Mouse (Mus musculus) spleen, postnatal 14 days (tissue): ENCODE data around the gene Wdcp.
"Not testable (repeated sequence)": the region's sequence is repeated elsewhere in the genome, so short reads cannot be mapped to it uniquely, and the experiment has no call there.

Experiments used
- DNase-seq, 2 experiments: peaks; one replicate each; pipeline ENCODE4 v3.0.0; 2021 to 2022; ENCODE audit warnings: low spot score in 2 of 2

The Wdcp gene

DNA sequence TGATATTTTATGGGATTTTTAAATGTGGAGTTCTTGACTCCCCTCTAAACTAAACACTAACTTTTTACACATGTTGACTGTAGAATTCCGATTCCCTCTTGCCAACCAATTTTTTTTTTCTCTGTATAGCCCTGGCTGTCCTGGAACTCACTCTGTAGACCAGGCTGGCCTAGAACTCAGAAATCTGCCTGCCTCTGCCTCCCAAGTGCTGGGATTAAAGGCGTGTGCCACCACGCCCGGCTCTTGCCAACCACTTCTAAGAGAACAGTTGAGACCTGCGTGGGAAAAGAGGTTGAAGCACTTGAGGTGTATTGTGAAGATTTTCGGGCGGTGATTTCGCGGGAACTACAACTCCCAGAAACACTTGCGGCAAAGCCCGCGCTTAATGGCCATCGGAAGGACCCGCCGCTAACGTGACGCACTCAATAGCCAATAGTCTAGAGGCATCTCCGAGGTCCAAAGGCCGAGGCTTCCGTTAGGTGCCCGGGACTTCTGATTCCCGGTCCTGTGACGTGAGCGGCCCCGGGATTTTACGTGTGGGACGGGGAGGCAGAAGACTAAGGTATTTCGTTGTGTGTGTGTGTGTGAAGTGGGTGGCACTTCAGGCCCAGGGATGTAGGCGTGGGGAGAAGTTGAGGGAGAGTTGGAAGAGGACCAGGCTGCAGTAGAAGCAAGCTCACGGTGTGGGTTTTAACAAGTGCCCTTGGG is at the start of gene Wdcp:
Gene Wdcp, plus strand, starts transcription at position 414 of the 708 bp plus-strand sequence.
- peak; percentile 69 to 78 for DNase-seq

DNA sequence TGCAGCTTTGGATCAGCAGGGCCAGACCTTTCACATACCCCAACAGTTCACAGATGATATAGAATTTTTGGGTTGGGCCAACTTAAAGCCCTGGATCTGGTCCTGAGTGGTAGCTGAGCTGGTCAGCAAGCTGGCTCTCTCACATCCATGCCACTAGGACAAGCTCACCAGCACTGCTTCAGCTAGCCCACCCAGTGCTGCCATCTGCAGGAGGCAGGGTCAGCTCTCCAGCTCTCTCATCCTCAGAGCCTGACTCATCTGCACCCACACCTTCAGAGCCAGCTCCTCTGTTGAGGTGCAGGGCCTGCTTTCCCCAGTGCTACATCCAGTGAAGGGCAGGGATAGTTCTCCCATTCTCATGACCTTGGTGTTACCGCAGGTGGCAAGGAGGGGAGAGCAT is 49.4 kb upstream of the Wdcp start:
- no peak for DNase-seq

DNA sequence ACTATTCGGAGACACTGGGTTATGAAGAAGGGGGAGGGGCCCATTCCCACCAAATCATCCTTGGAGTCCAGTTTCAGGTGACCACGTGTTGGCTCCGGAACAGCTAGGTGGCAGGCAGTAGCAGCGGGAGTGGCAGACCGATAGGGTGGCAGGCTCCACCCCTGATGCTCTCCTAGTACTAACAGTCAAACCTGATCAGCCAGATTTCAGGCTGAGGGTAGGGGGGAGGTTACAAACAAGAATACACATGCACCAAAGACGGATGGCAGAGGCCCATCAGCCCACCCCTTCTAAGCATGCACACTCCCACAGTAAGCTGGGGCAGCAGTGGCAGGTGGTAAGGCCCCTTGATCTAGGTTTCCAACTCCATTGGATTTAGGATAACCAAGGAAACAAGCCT is 45.6 kb upstream of the Wdcp start:
- DNase-seq: not testable (repeated sequence)

DNA sequence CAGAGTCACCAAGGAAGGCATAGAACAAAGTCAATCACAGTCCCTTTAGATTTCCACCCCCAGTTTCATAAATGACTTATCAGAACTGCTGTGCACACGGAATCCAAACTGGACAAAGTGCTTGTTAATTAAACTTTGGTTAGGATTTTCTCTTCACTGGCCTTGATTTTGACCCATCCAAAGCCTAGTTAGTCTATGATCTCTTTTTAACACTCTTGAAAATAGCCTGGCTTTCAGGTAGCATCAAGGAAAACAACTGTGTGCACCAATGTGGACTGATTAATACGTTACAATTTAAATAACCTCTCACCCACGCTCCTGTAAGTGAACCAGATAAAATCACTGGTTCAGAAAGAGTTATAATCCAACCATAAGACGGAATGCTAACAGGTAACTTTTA is 32.1 kb upstream of the Wdcp start:
- DNase-seq: no peak

DNA sequence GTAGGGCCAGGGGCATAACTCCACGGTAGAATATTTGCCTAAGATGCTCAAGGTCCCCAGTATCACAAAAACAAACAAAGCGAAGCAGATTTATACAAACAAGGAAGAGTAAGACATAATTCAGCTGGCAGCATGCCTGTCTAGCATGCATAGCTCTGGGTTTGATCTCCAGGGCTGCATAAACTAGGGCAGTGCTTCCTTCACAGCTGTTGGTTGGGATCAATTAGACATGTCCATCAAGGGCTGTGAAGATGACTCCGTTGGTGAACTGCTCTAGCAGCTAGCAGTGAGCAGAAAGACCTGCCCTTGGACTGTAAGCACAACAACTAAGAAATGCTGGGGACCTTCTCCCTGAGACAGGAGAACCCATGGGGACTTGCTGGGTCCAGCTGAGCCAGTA is 31.4 kb upstream of the Wdcp start:
- no peak for DNase-seq

DNA sequence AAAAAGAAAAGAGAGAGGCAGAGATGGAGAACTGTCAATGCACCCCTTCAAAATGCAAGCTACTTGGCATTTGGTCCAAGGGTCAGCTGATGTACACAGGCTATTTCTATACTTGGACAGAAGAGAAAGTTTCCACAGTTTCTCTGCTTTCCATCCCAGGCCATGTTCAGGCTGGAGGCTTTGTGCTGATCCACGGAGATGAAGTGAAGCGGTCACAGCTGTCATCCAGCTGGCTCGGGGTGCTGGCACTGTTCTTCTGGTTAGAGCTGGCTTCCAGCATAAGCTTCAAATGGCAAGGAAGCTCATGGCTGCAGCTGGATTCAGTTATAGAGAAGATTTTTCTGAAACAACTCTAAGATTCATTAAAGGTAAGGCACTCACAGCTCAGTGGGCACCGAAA is 29.5 kb upstream of the Wdcp start:
- DNase-seq: no peak

DNA sequence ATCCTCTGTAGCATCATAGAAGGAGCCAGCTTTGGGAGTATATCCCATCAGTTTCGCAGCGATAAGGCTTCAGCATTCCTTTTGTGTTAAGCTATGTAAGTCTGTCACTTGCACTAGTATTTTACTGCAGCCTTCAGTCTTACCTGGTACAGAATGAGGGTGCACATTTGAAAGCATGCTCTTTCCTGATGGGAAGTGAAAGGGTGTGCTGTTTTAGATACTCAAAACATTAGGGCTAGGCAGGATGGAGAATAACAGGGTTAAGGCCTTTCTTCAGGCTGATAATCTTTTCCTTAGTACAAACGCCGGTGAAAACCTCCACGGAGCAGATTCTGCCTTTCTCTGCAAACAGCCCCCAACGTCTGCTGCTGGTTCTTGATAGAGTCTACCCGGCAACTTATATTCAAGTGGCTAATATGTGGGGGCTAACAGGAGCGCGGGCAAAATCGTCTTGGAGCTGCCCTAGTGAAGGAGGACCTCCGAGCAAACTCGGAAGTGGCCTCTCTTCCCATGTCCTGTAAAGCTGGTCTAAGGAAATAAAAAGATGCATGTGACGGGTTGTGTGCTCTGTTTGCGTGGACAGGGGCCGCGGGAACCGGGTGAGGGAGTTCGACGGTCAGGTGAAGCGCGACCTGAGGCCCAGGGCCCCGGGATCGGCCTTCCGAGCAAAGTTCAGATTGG is 26.3 kb upstream of the Wdcp start:
- DNase-seq: no peak

DNA sequence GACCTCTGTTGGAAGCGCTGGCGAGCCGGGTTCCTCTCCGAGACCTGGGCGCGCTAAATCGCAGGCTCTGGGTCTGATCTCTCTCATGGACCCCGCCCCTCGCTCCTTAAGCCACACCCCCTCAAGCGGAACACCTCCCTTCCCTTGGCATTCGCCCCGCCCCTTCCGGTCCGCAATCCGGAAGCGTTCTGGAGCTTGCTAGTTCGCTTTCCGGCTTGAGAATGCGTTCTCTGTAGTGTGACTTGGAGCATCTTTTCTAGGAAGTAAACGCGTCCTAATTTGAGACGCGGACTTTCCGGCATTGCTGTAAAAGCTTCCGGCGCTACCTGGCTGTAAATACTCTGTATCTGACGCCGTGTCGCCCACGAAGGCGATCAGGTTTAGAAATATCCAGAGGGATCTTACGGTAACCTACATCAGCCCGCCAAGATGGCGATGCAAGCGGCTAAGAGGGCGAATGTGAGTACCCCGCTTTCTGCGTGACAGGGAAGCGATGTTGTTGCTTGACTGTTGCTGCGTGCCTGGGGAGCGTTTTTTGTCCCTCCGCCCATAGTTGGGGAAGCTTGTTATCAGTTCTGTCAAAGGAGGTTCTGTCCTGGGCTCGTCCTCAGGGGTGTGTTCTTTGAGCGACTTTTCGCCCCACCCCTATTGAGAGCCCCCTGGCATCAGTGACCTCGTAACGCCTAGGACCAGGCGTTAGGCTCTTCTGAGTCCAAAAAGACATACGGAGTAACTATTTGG is 25.6 kb upstream of the Wdcp start, which contains the start of gene Sf3b6:
Gene Sf3b6, plus strand, starts transcription at position 184 of the 741 bp plus-strand sequence.
- DNase-seq: peak; percentile 97

DNA sequence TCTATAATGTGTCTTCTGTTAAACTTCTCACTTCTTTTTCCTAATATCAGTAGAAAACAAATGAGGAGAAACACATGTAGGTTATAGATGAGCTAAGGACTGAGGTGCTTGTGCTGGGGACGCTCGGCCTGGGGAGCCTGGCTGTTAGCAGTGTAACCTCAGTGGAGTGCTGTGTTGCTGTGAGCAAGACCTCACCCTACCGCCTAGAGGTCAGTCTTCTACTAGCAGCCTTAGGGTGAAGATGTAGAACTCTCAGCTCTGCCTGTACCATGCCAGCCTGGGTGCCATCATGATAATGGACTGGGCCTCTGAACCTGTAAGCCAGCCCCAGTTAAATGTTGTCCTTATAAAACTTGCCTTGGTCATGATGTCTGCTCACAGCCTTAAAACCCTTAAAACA is 15.8 kb upstream of the Wdcp start:
- DNase-seq: no peak

DNA sequence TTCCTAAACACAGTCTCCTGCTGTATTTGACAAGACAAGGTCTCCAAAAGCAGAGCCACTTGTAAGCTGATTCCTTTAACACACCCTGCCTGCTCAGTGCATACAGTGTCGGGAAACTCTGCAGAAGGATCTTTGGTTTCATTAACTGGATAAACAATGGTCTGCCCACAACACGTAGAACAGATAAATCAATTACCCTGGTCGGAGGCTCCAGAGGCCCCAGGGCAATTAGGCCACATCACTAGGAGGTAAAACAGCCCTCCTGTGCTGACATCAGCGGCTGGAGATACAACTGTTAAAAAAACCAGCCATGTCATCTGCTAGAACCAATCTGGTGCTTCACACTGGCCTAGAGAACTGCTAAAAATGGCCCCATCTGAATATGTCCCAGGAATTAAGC is 6.1 kb upstream of the Wdcp start:
- DNase-seq: no peak

DNA sequence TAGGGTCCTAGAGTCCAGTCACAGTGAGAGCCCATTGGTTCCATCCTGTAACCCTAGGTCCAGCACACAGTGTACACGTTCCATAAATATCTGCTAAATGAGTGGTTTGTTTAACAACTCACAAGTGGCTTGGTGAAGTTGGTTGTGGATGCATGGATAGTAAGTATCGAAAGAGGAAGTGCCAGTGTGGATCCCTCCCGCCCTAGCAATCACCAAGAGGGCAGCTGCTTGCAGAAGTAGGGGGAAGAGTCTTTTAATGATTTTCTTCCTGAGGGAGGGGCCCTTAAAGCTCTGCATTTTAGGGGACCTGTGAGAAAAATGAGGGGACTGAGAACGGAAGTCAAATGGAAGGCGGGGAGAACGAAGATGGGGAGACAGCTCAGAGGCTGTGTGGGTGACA is 3.1 kb upstream of the Wdcp start:
- DNase-seq: no peak

DNA sequence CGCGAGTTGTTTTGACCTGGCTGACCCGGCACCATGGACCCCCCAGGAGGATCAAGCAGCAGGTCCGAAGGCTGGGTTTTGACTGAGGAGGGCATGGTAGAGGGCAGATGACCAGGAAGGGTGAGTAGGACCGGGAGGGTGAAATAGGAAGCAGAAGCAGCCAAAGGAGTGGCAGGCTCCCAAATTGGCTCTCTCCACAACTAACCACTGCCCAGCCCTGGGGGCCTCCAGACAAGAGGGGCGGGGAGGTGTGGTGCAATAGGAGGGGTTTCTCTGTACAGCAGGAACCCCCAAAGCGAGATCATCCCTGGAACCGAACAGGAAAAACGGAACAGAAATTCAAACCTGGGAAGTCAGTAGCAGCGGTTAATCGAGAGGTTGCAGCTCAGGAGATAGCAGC is 2.4 kb upstream of the Wdcp start:
- no peak for DNase-seq

DNA sequence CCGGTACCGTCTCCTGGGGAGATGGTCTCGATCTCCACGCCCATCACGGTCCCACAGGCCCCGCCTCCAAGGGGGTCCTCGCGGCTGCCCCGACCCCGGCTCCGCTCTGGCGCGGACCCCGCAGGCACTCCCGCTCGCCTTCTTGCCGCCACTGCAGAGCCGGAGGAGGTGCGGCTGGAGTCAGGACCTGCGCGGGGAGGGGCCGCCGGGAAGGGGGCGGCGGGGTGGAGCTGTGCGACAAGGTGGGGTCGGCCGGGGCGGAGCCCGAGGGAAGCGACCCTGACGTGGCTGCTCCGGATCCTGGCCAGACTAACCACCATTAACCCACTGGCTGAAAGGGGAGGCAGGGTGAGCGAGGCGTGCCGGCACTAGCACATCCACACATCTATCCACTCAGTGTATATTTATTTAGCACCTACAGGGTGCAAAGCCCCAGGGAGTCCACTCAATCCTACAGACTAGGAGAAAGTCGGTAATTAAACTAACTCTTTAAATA is 1.7 kb upstream of the Wdcp start, which contains the start of gene Fkbp1b:
Gene Fkbp1b, minus strand, starts transcription at position 200 of the 496 bp plus-strand sequence.
- DNase-seq: no peak

DNA sequence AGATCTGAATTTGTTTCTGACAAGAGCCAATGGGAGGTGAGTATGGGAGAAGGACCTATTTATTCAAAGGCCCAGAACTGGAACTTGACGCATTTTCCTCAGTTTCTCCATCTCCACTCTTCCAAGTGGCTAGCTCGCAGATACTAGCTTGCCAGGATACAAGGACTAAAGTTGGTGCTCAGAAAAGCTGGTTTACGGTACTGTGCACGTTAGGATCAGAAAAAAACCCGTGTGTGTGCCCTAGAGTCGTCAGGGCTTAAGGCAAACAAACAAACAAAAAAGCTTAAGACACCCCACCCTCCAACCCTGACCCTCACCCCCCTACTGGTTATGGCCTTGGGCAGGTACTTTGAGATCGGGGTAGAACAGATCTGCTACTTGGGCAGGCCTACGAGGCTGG is 647 bp upstream of the Wdcp start:
- no peak for DNase-seq

DNA sequence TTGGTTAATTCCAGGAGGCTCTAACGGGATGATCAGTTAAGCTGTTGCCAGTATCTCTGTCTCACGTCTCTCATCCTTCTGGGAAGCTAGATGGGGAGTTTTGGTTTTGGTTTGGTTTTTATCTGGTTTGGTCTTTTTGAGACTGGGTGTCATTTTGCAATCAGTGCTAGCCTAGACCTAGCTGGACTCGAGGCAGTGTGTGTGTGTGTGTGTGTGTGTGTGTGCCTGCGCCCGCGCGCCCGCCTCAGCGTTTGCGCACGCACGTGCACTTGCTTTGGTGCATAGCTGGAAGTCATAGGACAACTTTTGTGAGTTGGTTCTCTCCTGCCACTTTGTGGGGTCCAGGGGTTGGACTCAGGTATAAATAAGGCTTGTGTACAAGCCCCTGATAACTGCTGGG is 638 bp downstream of the Wdcp start:
- DNase-seq: peak in 1 of 2 experiments; percentile 15

DNA sequence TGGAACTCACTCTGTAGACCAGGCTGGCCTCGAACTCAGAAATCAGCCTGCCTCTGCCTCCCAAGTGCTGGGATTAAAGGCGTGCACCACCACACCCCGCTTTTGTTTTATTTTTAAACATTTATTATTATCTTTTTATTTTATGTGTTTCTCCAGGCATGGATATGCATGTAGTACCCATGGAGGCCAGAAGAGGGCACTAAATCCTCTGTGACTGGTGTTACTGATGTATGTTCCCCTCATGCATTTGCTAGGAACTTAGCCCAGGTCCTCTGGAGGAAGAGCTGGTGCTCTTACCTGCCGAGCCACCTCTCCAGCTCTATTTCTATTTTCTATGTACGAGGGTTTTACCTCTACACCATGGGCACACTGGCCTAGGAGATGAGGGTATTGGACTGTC is 13.1 kb downstream of the Wdcp start:
- DNase-seq: no peak

DNA sequence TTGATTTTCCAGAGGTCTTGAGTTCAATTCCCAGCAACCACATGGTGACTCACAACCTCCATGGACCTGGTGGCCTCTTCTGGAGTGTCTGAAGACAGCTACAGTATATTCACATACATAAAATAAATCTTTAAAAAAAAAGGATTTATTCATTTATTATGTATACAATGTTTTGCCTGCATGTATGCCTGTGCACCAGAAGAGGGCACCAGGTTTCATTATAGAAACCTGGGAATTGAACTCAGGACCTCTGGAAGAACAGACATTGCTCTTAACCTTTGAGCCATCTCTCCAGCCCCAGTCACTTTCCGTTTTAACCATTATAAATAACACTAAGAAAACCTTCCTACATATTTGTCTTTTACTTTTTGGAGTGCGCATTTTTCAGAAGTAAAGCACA is 13.7 kb downstream of the Wdcp start:
- DNase-seq: no peak

DNA sequence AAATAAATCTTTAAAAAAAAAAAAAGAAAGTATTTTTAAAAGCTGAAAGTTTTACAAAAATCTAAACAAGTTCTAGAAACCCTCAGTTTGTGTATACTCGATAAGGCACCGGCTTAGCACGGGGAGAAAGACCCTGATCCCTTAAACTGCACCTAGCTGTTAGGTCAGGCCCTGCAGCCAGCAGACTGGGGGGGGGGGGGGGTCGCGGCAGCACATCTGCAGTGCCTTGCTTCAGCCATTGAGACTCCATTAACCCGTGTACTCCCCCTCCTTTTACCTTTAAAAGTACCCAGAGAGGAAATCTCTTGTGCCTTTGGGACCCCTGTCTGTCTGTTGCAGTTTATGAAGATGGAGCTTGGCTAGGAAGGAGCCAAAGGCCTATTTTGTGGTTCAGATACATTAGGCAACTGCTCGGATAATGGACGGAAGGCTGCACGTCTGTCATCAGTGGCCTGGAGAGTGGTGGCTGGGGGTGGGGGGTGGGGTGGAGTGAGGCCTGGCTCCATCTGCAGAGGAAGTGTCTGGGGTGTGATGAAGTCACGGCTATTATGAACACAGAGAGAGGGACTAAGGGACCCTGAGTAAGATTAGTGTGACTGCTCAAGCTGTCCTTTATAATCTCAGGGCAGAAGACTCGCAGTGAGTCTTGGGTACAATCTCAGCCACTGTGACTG is 16.3 kb downstream of the Wdcp start:
- DNase-seq: no peak

DNA sequence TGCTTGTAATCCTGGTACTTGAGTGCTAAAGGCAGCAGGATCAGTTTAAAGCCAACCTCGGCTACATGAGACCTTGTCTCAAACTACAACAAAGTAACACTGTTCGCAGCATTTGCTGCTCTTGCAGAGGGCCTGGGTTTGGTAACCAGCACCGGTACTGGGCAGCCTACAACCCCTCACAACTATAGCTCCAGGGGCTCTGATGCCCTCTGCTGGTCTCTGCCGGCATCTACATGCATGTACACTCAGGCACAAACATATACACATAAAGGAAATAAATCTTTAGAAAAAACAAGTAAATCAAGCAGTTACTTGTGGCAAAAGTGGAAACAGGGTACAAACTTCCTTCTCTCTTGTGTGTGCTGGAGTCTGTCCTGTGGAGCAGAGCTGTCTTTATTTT is 19.6 kb downstream of the Wdcp start:
- DNase-seq: no peak

DNA sequence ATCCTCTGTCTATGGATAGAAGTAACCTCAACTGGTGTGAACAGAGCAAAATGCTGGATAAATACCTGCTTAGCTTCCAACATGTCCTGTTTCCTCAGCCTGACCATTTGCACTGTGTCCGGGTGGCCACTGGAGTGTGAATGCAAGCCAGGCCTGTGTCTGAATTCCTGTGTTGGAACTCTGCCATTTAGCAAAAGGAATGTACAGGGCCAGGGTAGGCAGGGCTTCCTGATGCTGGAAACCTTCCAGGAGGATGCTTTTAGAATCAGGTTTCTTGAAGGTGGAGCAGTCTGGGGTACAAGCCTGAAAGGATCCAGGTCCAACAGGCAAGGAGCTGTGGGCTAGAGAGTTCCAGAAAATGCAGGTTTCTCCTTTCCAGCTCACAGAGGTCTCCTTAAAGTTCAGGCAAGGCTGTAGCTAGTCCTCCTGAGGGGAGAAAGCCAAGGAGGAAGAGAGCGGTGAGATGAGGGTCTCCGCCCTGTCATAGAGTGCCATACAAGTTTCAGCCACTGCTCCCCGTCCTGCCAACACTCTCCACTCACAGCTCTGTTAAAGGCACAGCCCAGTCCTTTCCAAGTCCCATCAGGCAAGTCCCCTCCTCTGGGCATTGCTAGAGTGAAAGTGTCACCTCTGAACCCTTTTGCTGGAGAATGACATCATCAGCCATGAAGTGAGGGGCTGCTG is 20.7 kb downstream of the Wdcp start:
- DNase-seq: no peak

DNA sequence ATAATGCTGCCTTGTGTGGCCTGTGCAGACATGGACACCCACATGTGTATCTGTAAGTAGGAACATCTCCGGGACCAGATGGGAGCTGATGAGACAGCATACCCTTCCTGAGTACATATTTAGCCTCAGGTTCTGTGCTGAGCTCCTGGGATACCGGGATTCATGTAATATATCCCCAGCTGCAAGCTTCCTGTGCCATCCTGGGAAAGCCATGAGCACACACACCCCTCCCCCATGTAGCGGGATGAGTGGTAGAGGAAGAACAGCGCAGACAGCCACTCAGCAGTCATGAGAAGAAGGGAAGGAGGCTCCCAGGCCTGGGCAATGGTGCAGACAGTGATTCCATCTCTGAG is 21.2 kb downstream of the Wdcp start:
- DNase-seq: no peak

DNA sequence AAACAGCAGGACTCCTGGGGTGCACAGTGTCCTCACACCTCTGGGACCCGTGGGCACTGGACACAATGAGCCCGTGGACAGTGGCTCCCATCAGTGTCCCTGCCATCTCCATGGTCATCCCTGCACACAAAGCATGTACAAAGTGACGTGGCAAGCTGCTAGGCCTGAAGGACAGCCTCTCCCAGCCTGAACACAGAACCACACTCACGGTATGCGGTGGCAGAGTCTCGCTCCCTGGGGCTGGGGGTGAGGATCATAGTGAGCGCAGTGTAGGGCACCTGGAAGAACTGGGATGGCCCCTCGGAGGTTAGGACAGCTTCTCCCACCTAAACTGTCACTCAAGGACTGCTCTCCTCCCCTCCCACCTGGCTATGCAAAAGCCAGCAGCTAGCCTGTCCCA is 25.8 kb downstream of the Wdcp start:
- DNase-seq: no peak
